Mouse (Mus musculus) cerebellum, adult (tissue): ENCODE measurements around the gene Fam227b.

ENCODE experiments used
- ATAC-seq: cut with Nextera tagmentation; 2 replicates; pipeline ENCODE4 v1.9.2; 2017; ENCODE audit warnings: mild to moderate bottlenecking, moderate library complexity, mixed read lengths; ENCODE audit not compliant: insufficient number of reproducible peaks, low FRiP score, low TSS enrichment

Gene Fam227b

GRCm38 (mm10) chr2:126151855-126152571 is at the start of gene Fam227b, which contains the start of gene Dtwd1:
Gene Fam227b, minus strand, starts transcription at chr2:126152004.
Gene Dtwd1, plus strand, starts transcription at chr2:126152141.
- ATAC-seq, result peak; percentile 96

GRCm38 (mm10) chr2:126198971-126199370 is 47.2 kb upstream of the Fam227b start:
- no peak for ATAC-seq

DNA sequence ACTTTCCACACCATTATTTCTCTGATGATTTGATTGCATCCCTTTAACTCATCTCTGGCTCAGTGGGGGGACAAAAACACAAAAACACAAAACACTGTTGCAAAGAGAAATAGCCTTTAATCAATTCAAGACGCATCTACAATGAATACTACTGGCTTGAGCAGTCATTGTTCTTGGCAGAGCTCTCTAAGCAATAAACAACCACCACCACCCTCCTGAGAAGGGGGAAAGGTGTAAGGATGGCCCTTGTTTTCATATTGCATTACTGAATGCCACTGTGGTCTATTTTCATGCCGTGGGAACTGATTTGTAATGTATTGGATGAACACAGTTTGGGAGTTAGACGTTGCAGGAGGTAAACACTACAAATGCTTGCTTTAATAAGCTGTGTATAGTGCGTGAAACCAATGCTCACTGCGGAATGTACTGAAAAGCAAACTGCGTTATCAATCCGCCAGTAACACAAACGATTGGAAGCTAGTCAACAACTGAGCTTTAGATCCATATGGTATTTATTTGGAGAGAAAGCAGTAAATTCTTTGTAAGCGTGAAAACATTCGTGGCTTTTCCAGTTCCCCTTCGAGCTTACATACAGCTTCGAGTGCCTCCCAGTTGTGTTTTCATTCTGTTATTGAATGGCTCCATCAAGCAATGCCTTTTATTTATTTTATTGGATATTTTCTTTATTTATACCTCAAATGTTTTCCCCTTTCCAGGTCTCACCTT is 44.0 kb upstream of the Fam227b start:
- ATAC-seq, result no peak

DNA sequence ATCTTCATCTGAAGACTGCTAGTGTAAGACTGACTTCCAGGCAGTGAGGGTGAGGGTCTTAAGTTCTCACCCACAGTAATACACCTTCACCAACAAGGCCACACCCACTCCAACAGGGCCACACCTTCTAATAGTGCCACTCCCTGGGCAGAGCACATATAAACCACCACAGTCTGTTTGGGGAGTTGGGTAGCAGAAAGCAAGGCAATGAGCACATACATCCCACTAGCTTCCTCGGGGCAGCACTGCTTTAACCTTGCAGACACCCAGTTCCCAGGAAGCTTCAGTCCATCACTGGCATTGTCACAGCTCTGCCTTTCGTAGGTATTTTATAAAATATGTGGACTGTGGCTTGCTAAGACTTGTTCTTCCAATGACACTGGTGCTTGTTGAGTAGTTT is 40.3 kb upstream of the Fam227b start:
- no peak for ATAC-seq

DNA sequence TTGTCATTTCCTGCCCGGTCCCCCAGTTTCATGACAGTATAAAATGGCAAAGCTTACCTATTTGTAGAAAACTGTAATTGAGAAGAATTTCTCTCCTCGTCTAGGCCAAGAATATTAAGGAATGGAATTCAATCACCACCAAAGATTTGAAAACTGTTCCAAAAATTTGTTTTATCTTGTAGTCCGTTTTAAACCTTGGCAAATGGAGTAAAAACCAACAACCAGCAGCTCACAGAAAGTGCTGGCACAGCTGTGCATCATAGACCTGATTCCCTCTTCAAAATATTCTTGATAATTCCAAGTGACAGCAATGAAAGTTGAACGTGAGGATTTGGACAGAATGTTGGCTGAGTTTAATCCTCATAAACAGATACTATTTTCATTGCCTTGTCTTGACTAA is 39.5 kb upstream of the Fam227b start:
- no peak for ATAC-seq

- no peak for ATAC-seq
These were observed 19.6 kb upstream of the Fam227b start for GRCm38 (mm10) chr2:126171427-126171826.

- no peak for ATAC-seq
These were observed 15.2 kb upstream of the Fam227b start for GRCm38 (mm10) chr2:126166848-126167617.

DNA sequence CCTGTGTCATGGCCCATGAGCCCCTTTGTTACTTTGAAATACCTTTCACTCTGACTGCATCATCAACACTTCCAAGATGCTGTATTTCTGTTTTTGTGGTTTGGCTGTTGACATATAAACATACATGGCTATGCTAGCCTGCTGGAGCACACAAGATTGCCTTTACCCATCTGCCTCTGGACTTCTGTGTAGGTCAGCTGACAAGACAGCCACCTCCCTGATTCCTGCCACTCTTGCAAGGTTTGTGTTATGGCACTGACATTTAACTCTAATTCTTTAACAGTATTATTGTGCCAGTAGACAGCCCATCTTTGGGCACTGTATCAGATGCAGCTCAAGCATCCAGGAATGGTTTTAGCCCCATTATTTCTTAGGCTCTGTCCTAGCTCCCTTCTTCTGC is 14.5 kb upstream of the Fam227b start:
- ATAC-seq, result no peak

DNA sequence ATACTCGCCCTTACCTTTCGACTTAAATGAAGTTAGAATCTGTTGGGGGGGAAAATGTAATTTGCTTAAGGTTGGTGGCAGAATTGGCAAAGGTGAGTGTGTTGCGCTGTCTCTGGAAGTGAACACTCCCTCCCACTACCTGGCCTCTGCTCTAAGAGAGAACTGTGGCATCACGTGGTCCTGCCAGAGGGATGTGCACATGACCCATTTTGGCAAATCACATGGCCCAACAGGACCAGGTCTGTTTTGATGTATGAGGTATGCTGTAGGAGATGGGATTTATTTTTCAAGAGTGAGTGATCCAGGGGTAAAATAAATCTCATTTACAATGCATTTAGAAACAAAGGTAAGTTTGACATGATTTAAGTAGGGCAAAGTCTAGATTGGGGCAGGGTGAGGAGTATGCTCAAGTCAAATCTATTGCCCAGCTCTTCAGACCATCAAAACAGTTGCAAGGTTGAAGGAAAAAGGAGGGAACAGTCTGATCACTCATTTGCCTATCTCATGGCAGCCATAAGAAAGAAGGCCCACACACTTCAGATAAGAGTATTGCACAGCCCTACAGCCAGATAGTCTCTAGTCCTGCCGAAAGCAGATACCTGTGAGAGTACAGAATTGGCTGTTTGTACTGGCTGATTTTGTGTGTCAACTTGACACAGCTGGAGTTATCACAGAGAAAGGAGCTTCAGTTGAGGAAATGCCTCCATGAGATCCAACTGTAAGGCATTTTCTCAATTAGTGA is 13.6 kb upstream of the Fam227b start:
- ATAC-seq, result no peak

GRCm38 (mm10) chr2:126147723-126148122 is 4.1 kb downstream of the Fam227b start:
- no peak for ATAC-seq

DNA sequence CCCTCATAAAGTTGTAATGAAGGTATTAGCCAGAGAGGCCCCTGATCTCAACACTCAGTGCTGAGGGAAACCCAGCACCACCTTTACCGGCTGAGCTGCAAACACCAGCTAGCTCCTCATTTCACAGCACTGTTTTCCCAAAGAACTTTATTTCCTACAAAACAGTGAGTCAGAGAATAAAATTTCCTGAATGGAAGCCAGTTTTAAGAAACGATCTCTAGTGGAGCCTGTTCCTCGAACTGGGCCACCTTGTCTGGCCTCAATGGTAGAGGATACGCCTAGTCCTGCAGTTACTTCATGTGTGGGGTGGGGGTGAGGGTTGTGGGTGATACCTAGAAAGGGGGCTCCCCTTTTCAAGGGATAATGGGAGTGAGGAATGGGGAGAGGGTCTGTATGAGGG is 57.2 kb downstream of the Fam227b start:
- ATAC-seq, result no peak

DNA sequence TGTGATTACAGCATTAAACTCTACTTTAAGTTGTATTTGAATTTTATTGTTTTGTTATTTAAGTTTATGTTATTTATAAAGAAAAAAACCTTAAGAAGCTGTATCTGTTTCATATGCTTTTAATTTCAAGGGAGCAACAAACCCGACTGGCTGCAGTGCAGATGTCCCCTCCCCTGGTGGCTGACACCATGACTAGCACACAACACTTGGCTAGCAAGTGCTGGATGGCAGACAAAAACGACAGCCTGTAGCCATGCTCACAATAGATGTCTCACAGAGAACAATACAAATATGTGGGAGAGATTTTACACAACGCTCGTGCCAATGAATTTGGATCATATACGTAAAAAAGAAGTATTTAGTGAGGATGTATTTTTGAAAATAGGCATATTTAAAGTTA is 61.4 kb downstream of the Fam227b start:
- no peak for ATAC-seq

- ATAC-seq, result no peak
These were observed 65.6 kb downstream of the Fam227b start for GRCm38 (mm10) chr2:126086187-126086586.

DNA sequence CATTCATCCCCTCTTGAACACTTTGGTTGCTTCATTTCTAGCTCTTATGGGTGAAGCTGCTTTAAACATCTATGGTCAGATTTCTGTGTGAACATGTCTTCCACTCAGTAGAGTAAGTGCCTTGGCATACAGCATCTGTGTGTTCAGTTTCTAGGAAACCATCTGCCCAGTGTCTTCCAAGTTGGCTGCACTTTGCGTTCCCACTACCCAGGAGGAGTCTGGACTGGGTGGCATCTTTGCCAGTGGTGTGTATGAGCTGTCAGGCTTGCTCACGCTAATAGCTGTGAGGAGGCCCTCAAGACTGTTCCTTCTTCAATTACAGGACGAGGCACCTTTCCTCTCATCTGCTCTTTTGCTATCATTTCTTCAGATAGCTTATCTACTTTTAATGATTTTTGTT is 67.5 kb downstream of the Fam227b start:
- ATAC-seq, result no peak

GRCm38 (mm10) chr2:126079086-126079485 is 72.7 kb downstream of the Fam227b start:
- no peak for ATAC-seq

DNA sequence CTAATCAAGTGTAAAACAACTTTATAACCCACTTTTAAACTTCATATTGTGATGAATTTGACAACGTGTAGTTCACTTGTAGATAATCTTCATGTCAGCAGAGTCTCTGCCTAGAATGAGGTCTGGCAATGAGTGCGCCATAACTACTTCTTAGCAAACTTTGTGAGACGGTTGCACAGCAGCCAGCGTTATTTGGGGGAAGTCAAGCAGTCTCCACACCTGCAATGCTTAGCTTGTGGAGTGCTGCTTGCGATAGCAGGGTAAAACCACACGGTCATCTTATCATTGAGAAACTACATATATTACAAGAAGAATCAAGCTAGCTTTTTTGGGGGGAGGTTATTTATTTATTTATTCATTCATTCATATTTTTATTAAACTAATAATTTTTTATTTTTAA is 75.3 kb downstream of the Fam227b start:
- ATAC-seq, result no peak

DNA sequence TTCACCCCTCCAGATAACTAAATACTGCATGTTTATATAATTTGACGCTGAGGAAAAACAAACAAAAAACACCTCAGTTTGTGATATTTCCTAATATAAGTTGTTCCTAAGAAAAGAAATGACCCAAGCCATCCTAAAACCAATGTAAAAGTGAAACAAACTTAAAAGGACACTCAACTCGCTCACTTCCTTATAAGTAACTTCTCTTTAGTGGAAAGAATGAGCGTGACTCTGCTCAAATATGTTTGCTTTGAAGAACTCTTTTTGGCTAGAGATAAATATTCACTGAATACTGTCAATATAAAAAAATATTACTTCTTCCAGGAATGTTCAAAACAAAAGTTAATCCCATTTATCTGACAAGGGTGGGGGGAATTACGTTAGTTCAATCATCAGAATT is 78.1 kb downstream of the Fam227b start:
- ATAC-seq, result no peak

- no peak for ATAC-seq
These were observed 82.1 kb downstream of the Fam227b start for GRCm38 (mm10) chr2:126069740-126070139.

- ATAC-seq, result no peak
These were observed 86.4 kb downstream of the Fam227b start for GRCm38 (mm10) chr2:126065303-126065856.

DNA sequence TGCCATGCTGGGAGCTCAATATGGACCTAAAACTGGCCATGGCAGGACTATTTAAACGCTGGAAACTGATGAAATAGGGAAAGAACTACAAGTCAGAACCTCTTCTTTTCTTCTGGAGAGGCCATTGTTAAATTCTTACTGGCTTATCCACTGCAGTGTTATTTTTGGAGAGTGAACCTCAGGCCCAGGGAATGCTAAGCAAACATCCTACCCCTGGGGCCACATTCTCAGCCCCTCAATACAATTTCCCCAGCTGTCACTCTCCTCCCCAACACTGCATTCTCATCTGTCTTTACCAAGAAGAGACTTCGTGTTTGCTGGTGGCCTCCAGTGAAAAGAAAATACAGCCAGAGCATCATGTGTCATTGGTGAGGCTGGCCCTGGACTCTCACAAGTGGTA is 87.0 kb downstream of the Fam227b start:
- no peak for ATAC-seq
